Mouse (Mus musculus): ENCODE data around the gene Phactr2. TPM values are rescaled to one million over a fixed set of nuclear protein-coding genes. Genes with fewer than 3 reads are reported as not detected.
"Not testable (repeated sequence)": the region's sequence is repeated elsewhere in the genome, so short reads cannot be mapped to it uniquely, and the experiment has no call there.

Gene Phactr2
- polyA plus RNA-seq (2014; fragmentation: Nextera tagmentation; extraction: Ambion mirVana): 7.5 and 11.3 TPM in 2 replicates

DNA sequence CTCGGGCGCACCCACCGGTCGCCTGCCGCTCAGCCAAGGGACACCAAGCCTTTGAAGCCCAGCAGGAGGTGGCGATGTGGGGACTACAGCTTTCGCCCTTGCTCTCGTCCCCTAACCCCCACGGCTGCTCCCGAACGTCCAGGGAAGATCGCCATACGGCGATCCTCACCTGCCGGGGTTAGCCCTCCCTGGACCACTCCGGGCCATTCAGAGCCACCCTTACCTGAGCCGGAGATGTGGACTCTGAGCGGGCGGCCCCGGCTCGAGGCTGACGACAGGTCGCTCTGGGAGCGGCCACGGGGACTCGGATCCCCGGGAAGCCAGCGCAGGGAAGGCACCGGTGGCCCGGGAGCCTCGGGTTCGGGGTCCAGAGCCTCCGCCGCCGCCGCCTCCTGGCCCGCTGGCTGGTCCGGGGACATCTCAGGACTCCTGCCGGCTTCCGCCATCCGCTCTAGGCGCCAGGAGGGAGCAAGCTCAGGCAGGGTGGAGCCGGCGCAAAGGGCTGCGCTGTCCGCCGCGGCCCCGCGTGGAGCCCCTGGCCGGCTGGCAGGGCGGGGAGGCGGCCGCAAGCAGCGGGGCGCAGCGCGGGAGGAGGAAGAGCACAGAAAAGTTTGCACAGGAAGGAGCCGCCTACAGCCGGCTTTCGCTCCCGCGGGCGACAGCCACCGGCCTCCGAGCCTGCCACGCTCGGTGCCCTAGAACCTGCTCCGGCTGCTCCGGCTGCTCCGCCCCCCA, at the start of gene Phactr2:
Gene Phactr2 (minus strand): TSS at position 580 of the 735 bp plus-strand sequence.
- WGBS: under 1% methylated on average over 54 of the region's 71 CpGs
- Histone ChIP-seq H3K27me3 (ENCODE audit: control insufficient read depth, insufficient read depth, low read length) (0 out of 2 replicates have a peak, but pooled peaks cover 3% of the 10 kb centered on the region), H3K4me3 (ENCODE audit: low read depth, low read length) (peak within 1 kb of the TSS; percentile 68), H3K9me3 (ENCODE audit: control insufficient read depth, low read length) (no peaks in the 10 kb centered on the region), H3K27ac (ENCODE audit: low read depth, low read length) (no peak within 1 kb of the TSS), H3K9ac (replicated peaks; ENCODE audit: low read depth, low read length) (peak within 1 kb of the TSS; percentile 65), H3K36me3 (ENCODE audit: control insufficient read depth, insufficient read depth, low read length) (no peaks in the 10 kb centered on the region), H3K4me2 (ENCODE audit: low read depth, low read length) (peak within 1 kb of the TSS; percentile 100), H3K4me1 (ENCODE audit: control insufficient read depth, insufficient read depth, low read length) (peaks cover 7% of the 10 kb centered on the region; the same call in 1 of the 2 replicates)
- peak; percentile 83 for ATAC-seq (ENCODE audit: low read depth)

DNA sequence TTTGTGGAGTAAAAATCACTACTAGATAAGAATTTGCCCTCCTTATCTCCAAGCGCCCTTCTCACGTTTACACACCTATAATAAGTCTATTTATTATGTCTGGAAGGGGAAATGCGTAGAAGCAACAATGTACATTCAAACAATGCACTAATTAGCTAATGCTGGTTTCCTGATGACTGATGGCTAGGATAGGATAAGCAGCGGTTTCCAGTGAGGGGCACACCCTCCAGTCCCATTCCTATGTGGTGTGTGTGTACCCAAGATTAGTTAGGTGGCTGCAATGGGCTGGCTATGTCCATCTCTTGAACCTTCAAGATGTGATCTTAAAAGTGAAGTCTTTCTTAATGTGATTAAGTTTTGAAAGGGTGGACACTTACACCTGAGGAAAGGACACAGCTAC, 47.6 kb upstream of the Phactr2 start:
- H3K4me3 ChIP-seq (ENCODE audit: low read depth, low read length): no peak overlapping the region
- no peaks in the 10 kb centered on the region; the same call in 1 of the 2 replicates for H3K36me3 ChIP-seq (ENCODE audit: control insufficient read depth, insufficient read depth, low read length)
- no peak overlapping the region for H3K27ac ChIP-seq (ENCODE audit: low read depth, low read length)
- ATAC-seq (ENCODE audit: low read depth): no peak
- no peaks in the 10 kb centered on the region for H3K4me1 ChIP-seq (ENCODE audit: control insufficient read depth, insufficient read depth, low read length)
- no peaks in the 10 kb centered on the region for H3K27me3 ChIP-seq (ENCODE audit: control insufficient read depth, insufficient read depth, low read length)
- WGBS: 79% methylated on average over 4 of the region's 4 CpGs
- H3K9ac ChIP-seq (replicated peaks; ENCODE audit: low read depth, low read length): no peak overlapping the region
- no peak overlapping the region for H3K4me2 ChIP-seq (ENCODE audit: low read depth, low read length)
- no peaks in the 10 kb centered on the region for H3K9me3 ChIP-seq (ENCODE audit: control insufficient read depth, low read length)

- Histone ChIP-seq H3K4me1 (ENCODE audit: control insufficient read depth, insufficient read depth, low read length) (no peaks in the 10 kb centered on the region), H3K4me3 (ENCODE audit: low read depth, low read length) (no peak overlapping the region), H3K4me2 (ENCODE audit: low read depth, low read length) (no peak overlapping the region), H3K9ac (replicated peaks; ENCODE audit: low read depth, low read length) (no peak overlapping the region), H3K27ac (ENCODE audit: low read depth, low read length) (no peak overlapping the region), H3K27me3 (ENCODE audit: control insufficient read depth, insufficient read depth, low read length) (no peaks in the 10 kb centered on the region), H3K9me3 (ENCODE audit: control insufficient read depth, low read length) (no peaks in the 10 kb centered on the region), H3K36me3 (ENCODE audit: control insufficient read depth, insufficient read depth, low read length) (no peaks in the 10 kb centered on the region)
- ATAC-seq (ENCODE audit: low read depth): no peak
- WGBS: 91% methylated on average over 8 of the region's 8 CpGs
Observed at GRCm38 (mm10) chr10:13502371-13502770, 28.2 kb upstream of the Phactr2 start.

GRCm38 (mm10) chr10:13501533-13501932, 27.3 kb upstream of the Phactr2 start:
- H3K27ac ChIP-seq (ENCODE audit: low read depth, low read length); H3K4me1 ChIP-seq (ENCODE audit: control insufficient read depth, insufficient read depth, low read length); H3K27me3 ChIP-seq (ENCODE audit: control insufficient read depth, insufficient read depth, low read length); H3K36me3 ChIP-seq (ENCODE audit: control insufficient read depth, insufficient read depth, low read length); ATAC-seq (ENCODE audit: low read depth); H3K9me3 ChIP-seq (ENCODE audit: control insufficient read depth, low read length): not testable (repeated sequence)
- Histone ChIP-seq H3K4me3 (ENCODE audit: low read depth, low read length) (peak overlapping the region; percentile 61), H3K4me2 (ENCODE audit: low read depth, low read length) (peak overlapping the region; percentile 72), H3K9ac (replicated peaks; ENCODE audit: low read depth, low read length) (peak overlapping the region; percentile 76)
- WGBS: 58% methylated on average over 4 of the region's 4 CpGs

GRCm38 (mm10) chr10:13500938-13501496, 26.8 kb upstream of the Phactr2 start:
- Histone ChIP-seq H3K4me3 (ENCODE audit: low read depth, low read length) (peak overlapping the region; percentile 61), H3K36me3 (ENCODE audit: control insufficient read depth, insufficient read depth, low read length) (no peaks in the 10 kb centered on the region), H3K4me1 (ENCODE audit: control insufficient read depth, insufficient read depth, low read length) (no peaks in the 10 kb centered on the region), H3K27ac (ENCODE audit: low read depth, low read length) (no peak overlapping the region), H3K27me3 (ENCODE audit: control insufficient read depth, insufficient read depth, low read length) (no peaks in the 10 kb centered on the region), H3K9me3 (ENCODE audit: control insufficient read depth, low read length) (no peaks in the 10 kb centered on the region), H3K4me2 (ENCODE audit: low read depth, low read length) (peak overlapping the region; percentile 72), H3K9ac (replicated peaks; ENCODE audit: low read depth, low read length) (peak overlapping the region; percentile 76)
- WGBS: under 1% methylated on average over 23 of the region's 30 CpGs
- peak; percentile 92 for ATAC-seq (ENCODE audit: low read depth)

- H3K4me1 ChIP-seq (ENCODE audit: control insufficient read depth, insufficient read depth, low read length): no peaks in the 10 kb centered on the region
- peak overlapping the region; percentile 76 for H3K9ac ChIP-seq (replicated peaks; ENCODE audit: low read depth, low read length)
- H3K36me3 ChIP-seq (ENCODE audit: control insufficient read depth, insufficient read depth, low read length): no peaks in the 10 kb centered on the region
- no peak overlapping the region for H3K27ac ChIP-seq (ENCODE audit: low read depth, low read length)
- peak overlapping the region; percentile 72 for H3K4me2 ChIP-seq (ENCODE audit: low read depth, low read length)
- 48% methylated on average over 9 of the region's 9 CpGs for WGBS
- no peaks in the 10 kb centered on the region for H3K9me3 ChIP-seq (ENCODE audit: control insufficient read depth, low read length)
- H3K27me3 ChIP-seq (ENCODE audit: control insufficient read depth, insufficient read depth, low read length): no peaks in the 10 kb centered on the region
- peak overlapping the region; percentile 61 for H3K4me3 ChIP-seq (ENCODE audit: low read depth, low read length)
- no peak for ATAC-seq (ENCODE audit: low read depth)
Observed at GRCm38 (mm10) chr10:13500473-13500872, 26.3 kb upstream of the Phactr2 start.

DNA sequence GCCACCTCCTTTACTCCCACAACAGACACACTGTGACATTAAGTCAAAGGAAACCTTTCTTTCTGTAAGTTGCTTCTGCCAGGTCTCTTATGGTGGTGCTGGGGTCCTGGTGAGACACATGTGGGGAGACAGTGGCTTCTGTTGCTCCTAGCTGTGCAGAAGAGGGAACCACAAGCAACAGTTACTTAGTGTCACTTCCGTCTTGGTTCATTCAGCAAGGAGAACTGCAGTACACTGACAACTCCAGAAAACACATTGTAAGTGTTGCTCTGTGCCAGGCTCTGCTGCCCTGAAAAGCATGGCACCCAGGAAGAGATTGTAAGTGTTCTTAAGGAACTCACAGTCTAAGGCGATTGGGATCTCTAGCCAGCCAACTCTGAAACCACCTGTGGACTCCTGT, 25.1 kb upstream of the Phactr2 start, which contains the start of gene Fuca2:
Gene Fuca2 (plus strand): TSS at position 210 of the 400 bp plus-strand sequence.
- Histone ChIP-seq H3K4me1 (ENCODE audit: control insufficient read depth, insufficient read depth, low read length) (no peaks in the 10 kb centered on the region), H3K27me3 (ENCODE audit: control insufficient read depth, insufficient read depth, low read length) (no peaks in the 10 kb centered on the region), H3K4me2 (ENCODE audit: low read depth, low read length) (no peak within 1 kb of the TSS), H3K9me3 (ENCODE audit: control insufficient read depth, low read length) (no peaks in the 10 kb centered on the region), H3K9ac (replicated peaks; ENCODE audit: low read depth, low read length) (no peak within 1 kb of the TSS), H3K27ac (ENCODE audit: low read depth, low read length) (no peak within 1 kb of the TSS), H3K4me3 (ENCODE audit: low read depth, low read length) (no peak within 1 kb of the TSS), H3K36me3 (ENCODE audit: control insufficient read depth, insufficient read depth, low read length) (no peaks in the 10 kb centered on the region)
- ATAC-seq (ENCODE audit: low read depth): no peak
- 81% methylated on average over 2 of the region's 2 CpGs for WGBS

- WGBS: 88% methylated on average over 3 of the region's 3 CpGs
- Histone ChIP-seq H3K27ac (ENCODE audit: low read depth, low read length) (no peak overlapping the region), H3K4me3 (ENCODE audit: low read depth, low read length) (no peak overlapping the region), H3K9ac (replicated peaks; ENCODE audit: low read depth, low read length) (no peak overlapping the region), H3K27me3 (ENCODE audit: control insufficient read depth, insufficient read depth, low read length) (no peaks in the 10 kb centered on the region), H3K4me2 (ENCODE audit: low read depth, low read length) (no peak overlapping the region), H3K4me1 (ENCODE audit: control insufficient read depth, insufficient read depth, low read length) (no peaks in the 10 kb centered on the region), H3K9me3 (ENCODE audit: control insufficient read depth, low read length) (no peaks in the 10 kb centered on the region), H3K36me3 (ENCODE audit: control insufficient read depth, insufficient read depth, low read length) (no peaks in the 10 kb centered on the region)
- no peak for ATAC-seq (ENCODE audit: low read depth)
Observed at GRCm38 (mm10) chr10:13496315-13496714, 22.1 kb upstream of the Phactr2 start.

GRCm38 (mm10) chr10:13493978-13494686, 19.9 kb upstream of the Phactr2 start:
- H3K9ac ChIP-seq (replicated peaks; ENCODE audit: low read depth, low read length): no peak overlapping the region
- ATAC-seq (ENCODE audit: low read depth): no peak
- H3K9me3 ChIP-seq (ENCODE audit: control insufficient read depth, low read length): no peaks in the 10 kb centered on the region
- H3K27me3 ChIP-seq (ENCODE audit: control insufficient read depth, insufficient read depth, low read length): no peaks in the 10 kb centered on the region
- H3K4me3 ChIP-seq (ENCODE audit: low read depth, low read length): no peak overlapping the region
- no peak overlapping the region for H3K27ac ChIP-seq (ENCODE audit: low read depth, low read length)
- H3K36me3 ChIP-seq (ENCODE audit: control insufficient read depth, insufficient read depth, low read length): no peaks in the 10 kb centered on the region
- H3K4me2 ChIP-seq (ENCODE audit: low read depth, low read length): no peak overlapping the region
- H3K4me1 ChIP-seq (ENCODE audit: control insufficient read depth, insufficient read depth, low read length): no peaks in the 10 kb centered on the region
- WGBS: 90% methylated on average over 9 of the region's 9 CpGs

Measured in neural tube, embryonic 14.5 days (tissue).